Mouse (Mus musculus): ENCODE results near the gene Lemd2.

DNA sequence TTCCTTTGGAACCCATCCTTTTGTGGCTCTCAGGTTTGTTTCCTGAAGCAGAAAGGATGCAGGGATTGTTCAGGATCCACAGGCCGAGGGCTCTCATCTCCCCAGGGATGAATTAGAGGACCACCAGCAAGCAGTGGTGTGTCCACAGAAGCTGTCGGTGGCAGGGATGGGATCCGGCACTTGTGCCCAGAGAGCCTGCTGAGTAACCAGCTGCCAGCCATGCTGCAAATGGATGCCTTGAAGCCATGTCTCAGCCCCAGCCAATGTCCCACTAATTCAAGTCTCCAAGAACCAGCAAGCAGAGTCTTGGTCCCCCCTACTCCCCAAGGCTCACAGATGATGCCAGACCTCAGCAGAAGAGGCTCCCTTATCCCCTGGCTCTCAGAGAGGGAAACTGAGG, 44.8 kb upstream of the Lemd2 start:
- TF ChIP-seq POLR2A (IDR thresholded peaks at IDR 0.05; ENCODE audit: low read depth, low read length) (no peak), CTCF (IDR thresholded peaks at IDR 0.05; ENCODE audit: extremely low read depth, insufficient read length, insufficient replicate concordance, low read depth, low read length) (no peak)

Measured in small intestine, adult 2 months (tissue).